Mouse (Mus musculus) stomach, embryonic 16.5 days (tissue): Measurements from ENCODE around the gene Eif5a. TPM values are rescaled to one million over a fixed set of nuclear protein-coding genes. Genes with fewer than 3 reads are reported as not detected.
A peak's percentile ranks its signal among the peaks of the same experiment; 100 is the strongest.
"Not testable (repeated sequence)": the region's sequence is repeated elsewhere in the genome, so short reads cannot be mapped to it uniquely, and the experiment has no call there.

Experiments
- ATAC-seq: fragments of 200-750 bp; cut with Nextera tagmentation; 2 replicates; pipeline ENCODE4 v1.8.0; 2017; ENCODE audit warnings: moderate number of reproducible peaks, moderate TSS enrichment; ENCODE audit not compliant: insufficient read depth, low FRiP score
- H3K27ac ChIP-seq: fragments of 300-500 bp; sonication (generic); 2 replicates; pipeline ENCODE4 v1.5.1; 2014; ENCODE audit warnings: low read length
- H3K27me3 ChIP-seq: fragments of 300-500 bp; sonication (generic); 2 replicates; pipeline ENCODE4 v1.6.1; 2014; ENCODE audit warnings: low read length, control low read depth, mixed read lengths; ENCODE audit not compliant: control insufficient read depth, insufficient read depth
- H3K36me3 ChIP-seq: fragments of 300-500 bp; sonication (generic); 2 replicates; pipeline ENCODE4 v1.6.1; 2014; ENCODE audit warnings: low read length; ENCODE audit not compliant: control insufficient read depth, insufficient read depth
- H3K4me1 ChIP-seq: fragments of 300-500 bp; sonication (generic); 2 replicates; pipeline ENCODE4 v1.6.1; 2014; ENCODE audit warnings: low read length, control low read depth, mixed read lengths; ENCODE audit not compliant: control insufficient read depth, insufficient read depth
- H3K4me2 ChIP-seq: fragments of 300-500 bp; sonication (generic); 2 replicates; pipeline ENCODE4 v1.6.1; 2014; ENCODE audit warnings: low read depth, low read length, mixed read lengths
- H3K4me3 ChIP-seq: fragments of 300-500 bp; sonication (generic); replicated peaks from 2 replicates; pipeline ENCODE4 v1.5.1; 2014; ENCODE audit warnings: mild to moderate bottlenecking, low read length
- H3K9ac ChIP-seq: fragments of 300-500 bp; sonication (generic); 2 replicates; pipeline ENCODE4 v1.6.1; 2014; ENCODE audit warnings: low read length
- H3K9me3 ChIP-seq: fragments of 300-500 bp; sonication (generic); replicated peaks from 2 replicates; pipeline ENCODE4 v1.6.1; 2016; ENCODE audit warnings: low read length, control low read depth; ENCODE audit not compliant: control insufficient read depth
- WGBS: fragments of 180-500 bp; shearing (Covaris S2); extraction: QIAGEN DNeasy Blood & Tissue Kit; methylation state at CpG from one replicate; pipeline ENCODE4 v1.1.7; 2014; 5-methylcytosine and 5-hydroxymethylcytosine counted together
- polyA plus RNA-seq: library from polyadenylated mRNA; unstranded; fragments of >200 nt; fragmentation: Nextera tagmentation; extraction: Ambion mirVana; gene quantifications from 2 replicates; pipeline ENCODE4 v1.2.1, GENCODE M21; 2015

The Eif5a gene
- polyA plus RNA-seq, 1 experiment from 2014 or later: 1,535 TPM

DNA sequence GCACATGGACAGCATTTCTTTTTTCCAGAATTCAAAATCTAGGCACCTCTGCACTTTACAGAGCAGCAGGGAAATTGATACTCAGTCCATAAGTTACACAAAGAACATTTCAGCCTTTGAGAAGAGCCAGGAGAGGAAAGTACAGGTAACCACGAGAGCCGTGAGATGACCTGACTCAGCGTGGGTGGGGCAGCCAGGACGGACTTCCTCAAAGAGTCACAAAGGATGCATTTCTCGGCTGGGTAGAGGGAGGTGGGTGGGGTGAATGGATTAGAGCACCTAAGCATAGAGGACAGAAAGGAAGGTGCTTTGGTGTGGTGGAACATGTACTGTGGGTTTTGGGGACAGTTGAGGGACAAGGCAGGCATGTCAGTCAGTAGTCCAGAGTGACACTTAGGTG is 40.1 kb upstream of the Eif5a start:
- H3K27ac ChIP-seq: peak overlapping the region; percentile 57
- ATAC-seq: no peak
- H3K9ac ChIP-seq: no peak overlapping the region
- no peak overlapping the region for H3K4me3 ChIP-seq
- WGBS: 27% methylated on average over 5 of the region's 5 CpGs
- no peaks in the 10 kb centered on the region for H3K4me1 ChIP-seq
- H3K9me3 ChIP-seq: no peaks in the 10 kb centered on the region
- H3K27me3 ChIP-seq: peaks cover 33% of the 10 kb centered on the region
- no peaks in the 10 kb centered on the region for H3K36me3 ChIP-seq
- H3K4me2 ChIP-seq: no peak overlapping the region

DNA sequence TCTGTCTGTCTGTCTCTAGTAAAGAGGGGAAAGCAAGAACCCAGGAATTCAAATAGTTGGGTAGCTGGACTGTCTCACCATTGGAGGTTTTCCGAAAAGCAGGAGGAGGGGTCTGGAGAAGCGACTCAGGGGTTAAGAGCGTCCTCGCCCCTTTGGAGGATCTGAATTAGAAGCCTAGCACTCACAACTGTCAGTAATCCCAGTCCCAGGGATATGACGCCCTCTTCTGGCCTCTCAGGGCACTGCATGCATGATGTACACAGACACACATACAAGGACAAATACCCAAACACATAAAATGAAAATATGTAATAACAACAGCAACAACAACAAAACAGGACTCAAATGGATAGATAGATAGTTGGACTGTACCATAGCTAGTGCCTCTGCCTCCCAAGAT is 38.9 kb upstream of the Eif5a start:
- H3K4me3 ChIP-seq: no peak overlapping the region
- H3K27ac ChIP-seq: no peak overlapping the region
- WGBS: 34% methylated on average over 5 of the region's 5 CpGs
- H3K9me3 ChIP-seq: no peaks in the 10 kb centered on the region
- H3K27me3 ChIP-seq: peaks cover 27% of the 10 kb centered on the region
- H3K4me1 ChIP-seq: no peaks in the 10 kb centered on the region
- H3K36me3 ChIP-seq: no peaks in the 10 kb centered on the region
- no peak overlapping the region for H3K4me2 ChIP-seq
- no peak overlapping the region for H3K9ac ChIP-seq
- no peak for ATAC-seq

DNA sequence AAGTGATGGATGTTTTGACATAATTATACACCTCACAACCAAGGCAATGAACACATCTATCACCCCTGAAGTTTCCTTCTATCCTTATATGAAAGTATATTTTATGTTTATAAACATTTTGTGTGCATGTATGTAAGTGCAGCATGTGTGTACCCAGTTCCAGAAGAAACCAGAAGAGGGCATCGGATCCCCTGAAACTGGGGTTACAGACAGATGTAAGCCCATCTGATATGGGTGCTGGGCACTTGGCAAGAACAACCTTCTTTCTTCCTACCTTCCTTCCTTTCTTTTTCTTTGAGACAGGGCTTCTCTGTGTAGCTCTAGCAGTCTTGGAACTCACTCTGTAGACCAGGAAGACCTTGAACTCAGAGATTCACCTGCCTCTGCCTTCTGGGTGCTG is 34.5 kb upstream of the Eif5a start:
- Histone ChIP-seq H3K4me2 (no peak overlapping the region), H3K27me3 (no peaks in the 10 kb centered on the region), H3K4me1 (no peaks in the 10 kb centered on the region), H3K36me3 (no peaks in the 10 kb centered on the region), H3K9me3 (no peaks in the 10 kb centered on the region), H3K9ac (no peak overlapping the region), H3K4me3 (no peak overlapping the region), H3K27ac (no peak overlapping the region)
- ATAC-seq: no peak
- 72% methylated on average over 1 of the region's 1 CpGs for WGBS

DNA sequence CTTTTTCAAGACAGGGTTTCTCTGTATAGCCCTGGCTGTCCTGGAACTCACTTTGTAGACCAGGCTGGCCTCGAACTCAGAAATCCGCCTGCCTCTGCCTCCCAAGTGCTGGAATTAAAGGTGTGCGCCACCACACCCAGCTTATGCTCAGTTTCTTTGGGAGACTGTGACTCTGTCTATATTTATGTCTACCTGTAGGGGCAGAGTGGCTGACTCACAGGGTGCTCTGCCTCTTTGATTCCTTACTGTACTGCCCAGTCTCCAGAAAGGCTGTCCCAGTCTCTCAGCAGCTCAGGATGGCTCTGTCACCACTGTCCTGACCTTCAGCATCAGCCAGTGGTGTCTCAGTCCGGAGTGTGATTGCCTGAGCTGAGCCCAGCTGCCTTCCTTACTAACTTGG is 33.9 kb upstream of the Eif5a start:
- 79% methylated on average over 3 of the region's 4 CpGs for WGBS

DNA sequence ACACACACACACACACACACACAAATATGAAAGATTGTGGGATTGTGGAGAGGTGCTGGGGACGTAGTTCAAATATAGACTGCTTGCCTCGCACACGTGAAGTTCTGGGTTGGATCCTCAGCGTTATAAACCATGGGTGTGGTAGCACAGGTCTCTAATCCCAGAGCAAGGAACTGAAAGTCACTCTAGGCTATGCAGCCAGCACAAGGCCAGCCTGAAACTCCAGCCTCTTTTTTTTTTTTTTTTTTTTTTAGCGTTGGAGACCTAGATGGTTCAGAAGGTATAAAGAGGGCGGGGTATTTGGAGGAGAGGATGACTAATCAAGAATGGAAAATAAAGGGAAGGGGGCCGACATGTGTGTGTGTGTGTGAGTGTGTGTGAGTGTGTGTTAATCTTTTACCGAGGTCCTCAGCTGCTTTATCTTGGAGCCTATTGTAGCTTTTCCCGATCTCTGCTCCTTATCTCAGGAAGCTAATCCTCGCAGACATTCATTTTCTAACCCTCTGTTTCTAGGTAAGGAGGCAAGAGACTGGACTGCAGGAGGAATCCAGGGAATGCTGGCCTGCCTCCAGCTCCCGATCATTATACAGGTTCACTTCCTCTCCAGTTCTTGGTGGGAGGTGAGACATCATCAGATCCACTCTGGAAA is 31.6 kb upstream of the Eif5a start:
- no peak overlapping the region for H3K4me2 ChIP-seq
- H3K4me1 ChIP-seq: 0 out of 2 replicates have a peak, but pooled peaks cover 4% of the 10 kb centered on the region
- ATAC-seq: no peak
- WGBS: 36% methylated on average over 11 of the region's 11 CpGs
- H3K9ac ChIP-seq: no peak overlapping the region
- no peak overlapping the region for H3K4me3 ChIP-seq
- no peaks in the 10 kb centered on the region for H3K9me3 ChIP-seq
- no peaks in the 10 kb centered on the region for H3K36me3 ChIP-seq
- H3K27me3 ChIP-seq: no peaks in the 10 kb centered on the region
- H3K27ac ChIP-seq: no peak overlapping the region

More for the DNA sequence above, 33.9 kb upstream of the Eif5a start:
- H3K36me3 ChIP-seq, H3K4me1 ChIP-seq, ATAC-seq, H3K9ac ChIP-seq, H3K4me2 ChIP-seq, H3K27me3 ChIP-seq, H3K27ac ChIP-seq, H3K4me3 ChIP-seq, H3K9me3 ChIP-seq: not testable (repeated sequence)

DNA sequence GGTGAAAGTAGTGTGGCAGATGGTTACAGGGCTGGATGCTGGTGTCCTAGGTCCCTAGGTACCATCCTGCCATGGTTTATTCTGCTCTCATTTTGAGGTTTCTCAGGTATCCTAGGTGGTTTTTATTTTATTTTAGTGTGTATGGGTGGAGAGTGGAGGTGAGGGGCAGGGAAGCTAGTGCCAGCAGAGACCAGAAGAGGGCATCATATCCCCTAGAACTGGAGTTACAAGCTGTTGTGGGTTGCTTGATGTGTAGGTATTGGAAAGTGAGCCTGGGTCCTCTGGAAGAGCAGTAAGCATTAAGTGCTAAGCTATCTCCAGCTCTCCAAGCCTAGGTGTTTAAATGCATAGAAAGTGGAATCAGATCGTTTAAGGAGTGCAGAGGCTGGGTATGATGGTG is 30.5 kb upstream of the Eif5a start:
- no peak overlapping the region for H3K9ac ChIP-seq
- H3K9me3 ChIP-seq: no peaks in the 10 kb centered on the region
- H3K27ac ChIP-seq: no peak overlapping the region
- H3K27me3 ChIP-seq: no peaks in the 10 kb centered on the region
- no peaks in the 10 kb centered on the region for H3K36me3 ChIP-seq
- WGBS: 31% methylated on average over 1 of the region's 1 CpGs
- no peak for ATAC-seq
- H3K4me3 ChIP-seq: no peak overlapping the region
- H3K4me2 ChIP-seq: no peak overlapping the region
- H3K4me1 ChIP-seq: peaks cover 12% of the 10 kb centered on the region

DNA sequence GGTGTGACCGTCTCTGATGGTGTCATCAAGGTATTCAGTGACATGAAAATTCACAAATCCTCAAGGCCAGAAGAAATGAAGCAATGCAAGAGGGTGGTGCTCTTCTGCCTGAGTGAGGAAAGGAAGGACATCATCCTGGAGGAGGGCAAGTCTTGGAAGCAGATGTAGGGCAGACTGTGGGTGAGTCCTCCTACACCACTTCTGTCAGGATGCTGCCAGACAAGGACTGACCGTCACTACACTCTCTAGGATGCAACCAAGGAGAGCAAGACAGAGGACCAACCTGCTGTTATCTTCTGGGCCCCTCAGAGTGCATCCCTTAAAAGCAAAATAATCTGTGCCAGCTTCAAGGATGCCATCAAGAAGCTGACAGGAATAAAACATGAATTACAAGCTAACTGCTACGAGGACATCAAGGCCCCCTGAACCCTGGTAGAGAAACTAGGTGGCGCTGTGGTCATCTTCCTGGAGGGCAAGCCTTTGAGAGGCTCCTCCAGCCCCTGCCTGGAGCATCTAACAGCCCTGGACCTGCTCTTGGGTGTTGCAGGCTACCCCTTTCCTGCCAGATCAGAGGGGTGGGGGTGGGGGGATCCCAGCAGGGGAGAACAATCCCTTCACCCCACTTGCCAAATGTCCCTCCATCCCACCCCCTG is 29.2 kb upstream of the Eif5a start:
- Histone ChIP-seq H3K9ac (no peak overlapping the region), H3K4me1 (peaks cover 25% of the 10 kb centered on the region), H3K36me3 (no peaks in the 10 kb centered on the region), H3K27me3 (no peaks in the 10 kb centered on the region), H3K4me3 (no peak overlapping the region), H3K9me3 (no peaks in the 10 kb centered on the region), H3K27ac (no peak overlapping the region), H3K4me2 (no peak overlapping the region)
- no peak for ATAC-seq
- WGBS: 48% methylated on average over 4 of the region's 4 CpGs

DNA sequence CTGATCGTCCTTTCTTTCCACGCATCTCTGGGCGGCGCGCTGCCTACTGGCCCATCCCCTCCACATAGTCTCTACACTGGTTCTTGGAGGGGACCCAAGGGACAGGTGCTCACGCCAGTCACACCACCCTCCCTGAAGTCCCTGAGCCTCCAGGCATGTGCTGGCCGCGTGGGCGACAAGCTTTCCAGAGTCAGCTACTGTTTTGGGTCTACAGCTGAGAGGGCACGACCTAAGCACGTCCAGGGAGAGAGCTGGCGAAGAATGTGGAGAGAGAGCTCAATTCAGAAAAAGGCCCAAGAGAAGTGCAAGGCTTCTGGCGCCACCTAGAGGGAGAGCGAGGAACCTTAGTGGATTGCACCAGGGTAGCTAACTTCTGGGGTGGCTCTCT is 27.0 kb upstream of the Eif5a start:
- peak overlapping the region; percentile 77 for H3K4me2 ChIP-seq
- no peaks in the 10 kb centered on the region for H3K27me3 ChIP-seq
- H3K4me1 ChIP-seq: peaks cover 26% of the 10 kb centered on the region
- under 1% methylated on average over 14 of the region's 14 CpGs for WGBS
- ATAC-seq: peak; percentile 35; the same call in 1 of the 2 replicates
- 0 out of 2 replicates have a peak, but pooled peaks cover 8% of the 10 kb centered on the region for H3K36me3 ChIP-seq
- H3K4me3 ChIP-seq: peak overlapping the region; percentile 65
- H3K9me3 ChIP-seq: no peaks in the 10 kb centered on the region
- H3K27ac ChIP-seq: peak overlapping the region; percentile 75
- peak overlapping the region; percentile 68 for H3K9ac ChIP-seq

DNA sequence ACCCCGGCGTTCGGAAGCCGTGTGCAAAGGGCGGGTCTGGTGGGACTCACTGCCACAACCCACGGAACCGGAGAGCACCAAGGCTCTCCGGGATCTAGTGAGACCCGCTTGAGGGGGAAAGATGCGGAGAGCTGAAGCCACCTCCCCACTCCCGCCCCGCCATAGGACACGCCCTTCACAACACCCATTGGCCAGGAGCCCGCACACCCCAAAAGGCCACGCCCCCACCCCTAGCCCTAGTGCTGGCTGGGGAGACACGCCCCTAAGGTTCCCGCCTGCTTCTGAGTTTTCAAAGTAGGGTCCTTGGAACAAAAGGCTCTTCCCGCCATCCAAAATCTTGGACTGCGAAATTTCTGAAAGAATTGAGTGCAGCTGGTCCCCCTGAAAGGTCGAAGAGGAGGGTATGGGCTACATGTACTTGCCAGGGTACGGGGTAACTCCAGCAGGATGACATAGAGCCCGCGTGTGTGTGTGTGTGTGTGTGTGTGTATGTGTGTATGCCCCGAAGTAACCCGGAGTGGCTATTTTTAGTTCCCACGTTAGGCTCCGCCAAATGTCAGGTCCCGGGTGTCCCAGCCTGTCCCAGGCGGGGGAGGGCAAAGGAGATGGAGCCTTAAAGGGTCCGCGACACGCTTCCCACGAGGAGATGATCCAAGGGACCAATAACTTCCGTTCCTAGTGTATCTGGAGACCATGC is 26.5 kb upstream of the Eif5a start, which contains the start of gene Slc2a4:
Gene Slc2a4 (minus strand): TSS at position 123 of the 697 bp plus-strand sequence.
- peaks cover 26% of the 10 kb centered on the region for H3K4me1 ChIP-seq
- peak within 1 kb of the TSS; percentile 68 for H3K9ac ChIP-seq
- ATAC-seq: peak; percentile 94
- no peaks in the 10 kb centered on the region for H3K9me3 ChIP-seq
- peak within 1 kb of the TSS; percentile 87 for H3K27ac ChIP-seq
- H3K27me3 ChIP-seq: no peaks in the 10 kb centered on the region
- under 1% methylated on average over 34 of the region's 34 CpGs for WGBS
- H3K4me3 ChIP-seq: peak within 1 kb of the TSS; percentile 65
- 0 out of 2 replicates have a peak, but pooled peaks cover 8% of the 10 kb centered on the region for H3K36me3 ChIP-seq
- H3K4me2 ChIP-seq: peak within 1 kb of the TSS; percentile 77
